Mouse (Mus musculus): ENCODE data around the gene Ankfy1. TPM values are rescaled to one million over a fixed set of nuclear protein-coding genes. Genes with fewer than 3 reads are reported as not detected.
"Not testable (repeated sequence)": the region's sequence is repeated elsewhere in the genome, so short reads cannot be mapped to it uniquely, and the experiment has no call there.

The Ankfy1 gene
- polyA plus RNA-seq, 1 experiment from 2014 or later, result 7.9 TPM

DNA sequence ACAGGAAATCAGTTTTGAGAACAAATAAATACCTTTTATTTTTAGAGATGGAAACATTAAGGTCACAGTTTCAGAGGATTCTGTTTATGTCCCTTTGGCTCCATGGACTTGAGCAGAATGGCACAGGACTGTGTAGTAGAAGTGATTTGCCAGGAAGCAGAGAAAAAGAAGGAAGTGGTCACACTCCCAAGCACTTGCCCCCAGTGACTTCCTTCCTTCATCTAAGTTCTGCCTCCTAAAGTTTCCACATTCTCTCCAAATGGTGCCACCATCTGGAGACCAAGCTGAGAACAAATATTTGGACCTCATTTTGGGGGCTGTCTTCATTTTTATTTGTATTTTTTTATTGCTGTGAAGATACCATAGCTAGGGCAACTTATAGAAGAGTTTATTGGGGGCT lies 7.5 kb downstream of the Ankfy1 start:
- Histone ChIP-seq H3K9me3 (ENCODE audit: low read length) (no peaks in the 10 kb centered on the region), H3K36me3 (ENCODE audit: insufficient read depth, low read length) (no peaks in the 10 kb centered on the region; the same call in 1 of the 2 replicates), H3K4me3 (ENCODE audit: low read depth, low read length) (no peak overlapping the region), H3K4me2 (replicated peaks; ENCODE audit: low read depth, low read length) (no peak overlapping the region), H3K9ac (replicated peaks; ENCODE audit: low read depth) (no peak overlapping the region), H3K27ac (ENCODE audit: low read length) (no peak overlapping the region), H3K4me1 (ENCODE audit: insufficient read depth, low read depth, low read length) (no peaks in the 10 kb centered on the region), H3K27me3 (replicated peaks; ENCODE audit: insufficient read depth, low read length) (no peaks in the 10 kb centered on the region)
- no peak for TF ChIP-seq CTCF (IDR thresholded peaks at IDR 0.05)
- TF ChIP-seq EP300 (IDR thresholded peaks at IDR 0.05), result no peak
- ATAC-seq (no peak), DNase-seq (ENCODE audit: low spot score) (peak; percentile 18)

GRCm38 (mm10) chr11:72705111-72705510 lies 15.3 kb downstream of the Ankfy1 start:
- H3K27ac ChIP-seq (ENCODE audit: low read length); H3K9me3 ChIP-seq (ENCODE audit: low read length): not testable (repeated sequence)

GRCm38 (mm10) chr11:72712721-72713120 lies 22.9 kb downstream of the Ankfy1 start:
- no peak overlapping the region for H3K9ac ChIP-seq (replicated peaks; ENCODE audit: low read depth)

More at GRCm38 (mm10) chr11:72705111-72705510, 15.3 kb downstream of the Ankfy1 start:
- H3K4me1 ChIP-seq (ENCODE audit: insufficient read depth, low read depth, low read length); H3K27me3 ChIP-seq (replicated peaks; ENCODE audit: insufficient read depth, low read length); ATAC-seq; H3K4me2 ChIP-seq (replicated peaks; ENCODE audit: low read depth, low read length); H3K4me3 ChIP-seq (ENCODE audit: low read depth, low read length); DNase-seq (ENCODE audit: low spot score); H3K36me3 ChIP-seq (ENCODE audit: insufficient read depth, low read length); H3K9ac ChIP-seq (replicated peaks; ENCODE audit: low read depth): not testable (repeated sequence)
- WGBS, result 91% methylated on average over 2 of the region's 2 CpGs

DNA sequence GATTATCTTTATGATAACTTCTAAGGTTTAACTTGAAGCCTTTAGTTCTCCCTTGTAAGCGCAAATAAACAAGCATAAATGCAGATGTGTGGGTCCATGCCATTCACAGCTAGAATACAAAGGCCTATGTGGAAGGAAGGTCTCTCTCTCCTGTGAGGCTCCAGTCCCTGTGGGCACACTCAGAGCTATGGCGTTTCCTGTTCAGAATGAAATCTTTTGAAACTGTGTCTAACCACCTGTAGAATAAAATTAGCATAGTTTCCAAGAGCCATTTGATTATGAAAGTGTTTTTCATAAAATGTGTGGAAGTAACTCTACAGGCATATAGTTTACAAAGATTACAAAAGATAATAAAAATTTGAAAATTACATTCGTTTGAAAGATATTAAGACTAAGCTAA lies 28.4 kb downstream of the Ankfy1 start:
- 87% methylated on average over 3 of the region's 3 CpGs for WGBS
- no peak overlapping the region for H3K9ac ChIP-seq (replicated peaks; ENCODE audit: low read depth)
- H3K4me3 ChIP-seq (ENCODE audit: low read depth, low read length), result no peak overlapping the region
- no peak for DNase-seq (ENCODE audit: low spot score)
- peaks cover 3% of the 10 kb centered on the region; the same call in 1 of the 2 replicates for H3K36me3 ChIP-seq (ENCODE audit: insufficient read depth, low read length)
- no peak for TF ChIP-seq EP300 (IDR thresholded peaks at IDR 0.05)
- no peak for TF ChIP-seq CTCF (IDR thresholded peaks at IDR 0.05)
- H3K27me3 ChIP-seq (replicated peaks; ENCODE audit: insufficient read depth, low read length), result no peaks in the 10 kb centered on the region
- H3K4me2 ChIP-seq (replicated peaks; ENCODE audit: low read depth, low read length), result no peak overlapping the region
- H3K9me3 ChIP-seq (ENCODE audit: low read length), result no peaks in the 10 kb centered on the region
- no peaks in the 10 kb centered on the region for H3K4me1 ChIP-seq (ENCODE audit: insufficient read depth, low read depth, low read length)
- no peak overlapping the region for H3K27ac ChIP-seq (ENCODE audit: low read length)
- ATAC-seq, result no peak

More at GRCm38 (mm10) chr11:72712721-72713120, 22.9 kb downstream of the Ankfy1 start:
- ATAC-seq, result no peak
- DNase-seq (ENCODE audit: low spot score), result no peak
- H3K9me3 ChIP-seq (ENCODE audit: low read length), result no peaks in the 10 kb centered on the region
- H3K36me3 ChIP-seq (ENCODE audit: insufficient read depth, low read length), result peaks cover 14% of the 10 kb centered on the region; the same call in 1 of the 2 replicates
- WGBS, result 77% methylated on average over 5 of the region's 5 CpGs
- H3K27ac ChIP-seq (ENCODE audit: low read length), result no peak overlapping the region
- no peaks in the 10 kb centered on the region for H3K4me1 ChIP-seq (ENCODE audit: insufficient read depth, low read depth, low read length)
- no peak overlapping the region for H3K4me3 ChIP-seq (ENCODE audit: low read depth, low read length)
- H3K27me3 ChIP-seq (replicated peaks; ENCODE audit: insufficient read depth, low read length), result no peaks in the 10 kb centered on the region
- no peak for TF ChIP-seq CTCF (IDR thresholded peaks at IDR 0.05)
- no peak for TF ChIP-seq EP300 (IDR thresholded peaks at IDR 0.05)
- no peak overlapping the region for H3K4me2 ChIP-seq (replicated peaks; ENCODE audit: low read depth, low read length)

GRCm38 (mm10) chr11:72723165-72723564 lies 33.4 kb downstream of the Ankfy1 start:
- Histone ChIP-seq H3K27me3 (replicated peaks; ENCODE audit: insufficient read depth, low read length) (no peaks in the 10 kb centered on the region), H3K36me3 (ENCODE audit: insufficient read depth, low read length) (no peaks in the 10 kb centered on the region), H3K9ac (replicated peaks; ENCODE audit: low read depth) (no peak overlapping the region), H3K9me3 (ENCODE audit: low read length) (no peaks in the 10 kb centered on the region), H3K27ac (ENCODE audit: low read length) (no peak overlapping the region), H3K4me2 (replicated peaks; ENCODE audit: low read depth, low read length) (no peak overlapping the region), H3K4me1 (ENCODE audit: insufficient read depth, low read depth, low read length) (no peaks in the 10 kb centered on the region), H3K4me3 (ENCODE audit: low read depth, low read length) (no peak overlapping the region)
- no peak for ATAC-seq
- TF ChIP-seq EP300 (IDR thresholded peaks at IDR 0.05) (no peak), CTCF (IDR thresholded peaks at IDR 0.05) (no peak)
- 63% methylated on average over 2 of the region's 2 CpGs for WGBS
- no peak for DNase-seq (ENCODE audit: low spot score)

- peak; percentile 57 for DNase-seq (ENCODE audit: low spot score)
These were observed 34.1 kb downstream of the Ankfy1 start for GRCm38 (mm10) chr11:72723871-72724270.

DNA sequence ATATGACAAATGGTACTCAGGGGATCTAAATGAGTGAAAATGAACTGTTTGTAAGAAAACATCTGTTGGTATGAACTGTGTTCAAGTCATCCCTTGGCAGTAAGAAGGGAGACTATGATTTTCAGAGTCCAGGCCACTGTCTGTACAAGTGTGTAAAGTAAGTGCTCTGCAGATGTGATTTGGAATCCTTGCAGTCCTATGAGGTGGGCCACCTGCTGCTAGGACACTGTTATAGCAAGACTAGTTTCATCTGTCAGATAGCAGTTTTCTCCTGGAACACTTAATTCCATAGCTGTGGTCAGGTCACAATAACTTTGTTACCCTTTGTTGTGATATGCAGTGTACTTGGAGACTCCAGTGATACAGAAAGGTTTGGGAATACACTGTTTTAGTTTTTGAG lies 36.2 kb downstream of the Ankfy1 start:
- no peak overlapping the region for H3K27ac ChIP-seq (ENCODE audit: low read length)
- DNase-seq (ENCODE audit: low spot score), result peak; percentile 52
- no peak for ATAC-seq

More at GRCm38 (mm10) chr11:72723871-72724270, 34.1 kb downstream of the Ankfy1 start:
- no peak overlapping the region for H3K4me3 ChIP-seq (ENCODE audit: low read depth, low read length)
- ATAC-seq, result no peak
- H3K27ac ChIP-seq (ENCODE audit: low read length), result no peak overlapping the region
- H3K36me3 ChIP-seq (ENCODE audit: insufficient read depth, low read length), result no peaks in the 10 kb centered on the region; the same call in 1 of the 2 replicates
- no peaks in the 10 kb centered on the region for H3K4me1 ChIP-seq (ENCODE audit: insufficient read depth, low read depth, low read length)
- H3K9me3 ChIP-seq (ENCODE audit: low read length), result no peaks in the 10 kb centered on the region
- TF ChIP-seq EP300 (IDR thresholded peaks at IDR 0.05) (no peak), CTCF (IDR thresholded peaks at IDR 0.05) (peak; percentile 71)
- H3K27me3 ChIP-seq (replicated peaks; ENCODE audit: insufficient read depth, low read length), result no peaks in the 10 kb centered on the region
- no peak overlapping the region for H3K4me2 ChIP-seq (replicated peaks; ENCODE audit: low read depth, low read length)
- no peak overlapping the region for H3K9ac ChIP-seq (replicated peaks; ENCODE audit: low read depth)

More for the DNA sequence above, 36.2 kb downstream of the Ankfy1 start:
- Histone ChIP-seq H3K4me2 (replicated peaks; ENCODE audit: low read depth, low read length) (no peak overlapping the region), H3K36me3 (ENCODE audit: insufficient read depth, low read length) (peaks cover 5% of the 10 kb centered on the region; the same call in 1 of the 2 replicates), H3K4me1 (ENCODE audit: insufficient read depth, low read depth, low read length) (no peaks in the 10 kb centered on the region), H3K4me3 (ENCODE audit: low read depth, low read length) (no peak overlapping the region), H3K27me3 (replicated peaks; ENCODE audit: insufficient read depth, low read length) (no peaks in the 10 kb centered on the region), H3K9me3 (ENCODE audit: low read length) (no peaks in the 10 kb centered on the region), H3K9ac (replicated peaks; ENCODE audit: low read depth) (no peak overlapping the region)
- TF ChIP-seq CTCF (IDR thresholded peaks at IDR 0.05) (peak; percentile 64), EP300 (IDR thresholded peaks at IDR 0.05) (no peak)
